Comparison of ENCODE assay signal across 10 mouse cellular contexts in genomic region chr10:19781365-19781764, GRCm38 (mm10).
DNase-seq lines count a peak whose midpoint lies in the region; TF ChIP-seq lines count a peak whose summit lies in the region.
"Had no signal": no experiment of that assay in that cellular context is flagged by ENCODE, and none has a peak within 500 bp of the region (broad histone marks: within the 10 kb centered on the region; RNA-seq: fewer than 3 reads in every experiment).

No protein-coding gene starts in this region.

- WGBS in spleen, adult 2 months: 61% methylated on average over 5 of the region's 5 CpGs

- no peaks in the 10 kb centered on the region for H3K4me1 ChIP-seq in spleen, adult 2 months (ENCODE audit: control insufficient read depth, insufficient read depth, insufficient read length)
- H3K4me1 ChIP-seq: hindbrain, embryonic 15.5 days; midbrain, embryonic 12.5 days had no signal

- DNase-seq in embryo, embryonic 10.5 days (ENCODE audit: low spot score): peak; percentile 15
- no peak for DNase-seq in embryo, embryonic 11 days
- no peak for DNase-seq in left cerebral cortex, adult 2 months (ENCODE audit: extremely low spot score in 1 of 2, low spot score in 2 of 2)
- no peak for DNase-seq in left cerebral cortex, adult 11 months (ENCODE audit: low spot score)
- DNase-seq in R1 (ENCODE audit: low read depth, low spot score): peak; percentile 56
- DNase-seq in kidney, postnatal 10 days: peak; percentile 41
- DNase-seq in spleen, adult 2 months (ENCODE audit: low read depth in 1 of 2, low spot score in 2 of 2): peak; percentile 8 to 54
- no peak for DNase-seq in yolk sac, embryonic 10.5 days (ENCODE audit: low spot score)

- no peak overlapping the region for H3K4me3 ChIP-seq in left cerebral cortex, adult 2 months
- H3K4me3 ChIP-seq in spleen, adult 2 months (ENCODE audit: extremely low read depth, insufficient read depth, insufficient read length): no peak overlapping the region
- H3K4me3 ChIP-seq: hindbrain, embryonic 15.5 days; midbrain, embryonic 12.5 days had no signal

- no peak for TF ChIP-seq POLR2A in spleen, adult 2 months (IDR thresholded peaks at IDR 0.05; ENCODE audit: low read depth, low read length)

- TF ChIP-seq CTCF in left cerebral cortex, adult 2 months (IDR thresholded peaks at IDR 0.05): peak; percentile 58
- TF ChIP-seq CTCF in spleen, adult 2 months (IDR thresholded peaks at IDR 0.05; ENCODE audit: extremely low read depth, insufficient read depth, insufficient read length, insufficient replicate concordance): peak; percentile 46; the same call in 1 of the 2 replicates

- H3K27me3 ChIP-seq in spleen, adult 2 months (ENCODE audit: control insufficient read depth, insufficient read depth, low read length): no peaks in the 10 kb centered on the region
- H3K27me3 ChIP-seq: hindbrain, embryonic 15.5 days; midbrain, embryonic 12.5 days had no signal

- intact Hi-C loops in left cerebral cortex, adult 2 months (cut with DNase I): no loop called here

- no peak overlapping the region for H3K27ac ChIP-seq in left cerebral cortex, adult 2 months
- no peak overlapping the region for H3K27ac ChIP-seq in spleen, adult 2 months (ENCODE audit: insufficient read depth, low read length)
- H3K27ac ChIP-seq: hindbrain, embryonic 15.5 days; midbrain, embryonic 12.5 days had no signal

- H3K36me3 ChIP-seq in spleen, adult 2 months (ENCODE audit: control insufficient read depth, insufficient read depth, low read length): no peaks in the 10 kb centered on the region
- H3K36me3 ChIP-seq: hindbrain, embryonic 15.5 days; midbrain, embryonic 12.5 days had no signal

Comparison
In these comparisons a context has a peak if more than half of its experiments do, and no peak if none do; other contexts are left out.
1. DNase-seq: peak in embryo, embryonic 10.5 days (single experiment), R1 (single experiment), kidney, postnatal 10 days (single experiment) and spleen, adult 2 months (2 of 2); none in embryo, embryonic 11 days (single experiment), left cerebral cortex, adult 2 months (0 of 2), left cerebral cortex, adult 11 months (single experiment) and yolk sac, embryonic 10.5 days (single experiment).